Mouse (Mus musculus): ENCODE data around the gene Slc25a42.

DNA sequence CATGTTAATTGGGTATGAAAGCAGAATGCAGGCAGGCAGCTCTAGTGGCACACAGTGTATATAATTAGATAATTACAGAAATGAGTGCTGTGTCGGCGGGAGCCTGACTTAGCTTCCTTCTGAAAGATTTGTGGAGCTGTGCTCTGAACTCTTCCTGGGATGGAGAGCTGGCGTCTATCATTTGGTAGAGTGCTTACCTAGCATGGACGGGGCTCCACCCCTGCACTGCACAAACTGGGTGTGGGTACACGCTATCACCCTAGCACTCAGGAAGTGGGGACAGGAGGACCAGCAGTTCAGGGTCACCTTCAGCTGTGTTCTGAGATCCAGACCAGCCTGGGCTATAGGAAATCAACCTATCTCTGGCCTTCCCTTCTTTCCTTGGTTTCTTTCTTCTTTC is 38.8 kb downstream of the Slc25a42 start:
- TF ChIP-seq CTCF (IDR thresholded peaks at IDR 0.05; ENCODE audit: low read depth) = no peak
- TF ChIP-seq EP300 (IDR thresholded peaks at IDR 0.05; ENCODE audit: low read depth) = no peak

Data from liver, embryonic 14.5 days (tissue).